Mouse (Mus musculus): ENCODE results near the gene Cachd1. TPM values are rescaled to one million over a fixed set of nuclear protein-coding genes. Genes with fewer than 3 reads are reported as not detected.
A peak's percentile ranks its signal among the peaks of the same experiment; 100 is the strongest.

Cachd1 gene
- polyA plus RNA-seq, 1 experiment from 2014 or later, result 28.5 TPM

GRCm38 (mm10) chr4:100758265-100758898 is 18.1 kb upstream of the Cachd1 start:
- H3K9me3 ChIP-seq (ENCODE audit: control insufficient read depth, low read length), result no peaks in the 10 kb centered on the region
- no peaks in the 10 kb centered on the region for H3K27me3 ChIP-seq (ENCODE audit: control insufficient read depth, insufficient read depth, low read length)
- no peak overlapping the region for H3K9ac ChIP-seq
- no peak for DNase-seq (ENCODE audit: low spot score)
- H3K4me1 ChIP-seq (replicated peaks; ENCODE audit: control insufficient read depth, insufficient read depth, low read length), result no peaks in the 10 kb centered on the region
- ATAC-seq (ENCODE audit: low FRiP score), result no peak
- H3K4me2 ChIP-seq (replicated peaks), result no peak overlapping the region
- no peak overlapping the region for H3K4me3 ChIP-seq (replicated peaks; ENCODE audit: low read length)
- H3K36me3 ChIP-seq (replicated peaks; ENCODE audit: control insufficient read depth, insufficient read depth), result no peaks in the 10 kb centered on the region
- no peak overlapping the region for H3K27ac ChIP-seq
- WGBS, result 74% methylated on average over 6 of the region's 6 CpGs

- Histone ChIP-seq H3K4me1 (replicated peaks; ENCODE audit: control insufficient read depth, insufficient read depth, low read length) (no peaks in the 10 kb centered on the region), H3K27ac (no peak overlapping the region), H3K4me2 (replicated peaks) (no peak overlapping the region), H3K9ac (no peak overlapping the region), H3K27me3 (ENCODE audit: control insufficient read depth, insufficient read depth, low read length) (no peaks in the 10 kb centered on the region), H3K4me3 (replicated peaks; ENCODE audit: low read length) (no peak overlapping the region), H3K36me3 (replicated peaks; ENCODE audit: control insufficient read depth, insufficient read depth) (no peaks in the 10 kb centered on the region), H3K9me3 (ENCODE audit: control insufficient read depth, low read length) (no peaks in the 10 kb centered on the region)
- DNase-seq (ENCODE audit: low spot score), result no peak
- no peak for ATAC-seq (ENCODE audit: low FRiP score)
- WGBS, result 79% methylated on average over 1 of the region's 1 CpGs
Measured at GRCm38 (mm10) chr4:100759603-100760002, 16.9 kb upstream of the Cachd1 start.

- no peaks in the 10 kb centered on the region for H3K4me1 ChIP-seq (replicated peaks; ENCODE audit: control insufficient read depth, insufficient read depth, low read length)
- ATAC-seq (ENCODE audit: low FRiP score), result no peak
- DNase-seq (ENCODE audit: low spot score), result no peak
- H3K9ac ChIP-seq, result no peak overlapping the region
- 91% methylated on average over 5 of the region's 5 CpGs for WGBS
- no peak overlapping the region for H3K27ac ChIP-seq
- no peaks in the 10 kb centered on the region for H3K27me3 ChIP-seq (ENCODE audit: control insufficient read depth, insufficient read depth, low read length)
- H3K36me3 ChIP-seq (replicated peaks; ENCODE audit: control insufficient read depth, insufficient read depth), result no peaks in the 10 kb centered on the region
- no peak overlapping the region for H3K4me3 ChIP-seq (replicated peaks; ENCODE audit: low read length)
- no peaks in the 10 kb centered on the region for H3K9me3 ChIP-seq (ENCODE audit: control insufficient read depth, low read length)
- H3K4me2 ChIP-seq (replicated peaks), result no peak overlapping the region
Measured at GRCm38 (mm10) chr4:100760416-100760815, 16.1 kb upstream of the Cachd1 start.

- H3K4me3 ChIP-seq (replicated peaks; ENCODE audit: low read length), result no peak overlapping the region
- H3K9ac ChIP-seq, result no peak overlapping the region
- no peaks in the 10 kb centered on the region for H3K27me3 ChIP-seq (ENCODE audit: control insufficient read depth, insufficient read depth, low read length)
- no peak overlapping the region for H3K27ac ChIP-seq
- no peak for ATAC-seq (ENCODE audit: low FRiP score)
- H3K36me3 ChIP-seq (replicated peaks; ENCODE audit: control insufficient read depth, insufficient read depth), result no peaks in the 10 kb centered on the region
- no peaks in the 10 kb centered on the region for H3K4me1 ChIP-seq (replicated peaks; ENCODE audit: control insufficient read depth, insufficient read depth, low read length)
- no peak for DNase-seq (ENCODE audit: low spot score)
- 60% methylated on average over 3 of the region's 3 CpGs for WGBS
- H3K9me3 ChIP-seq (ENCODE audit: control insufficient read depth, low read length), result no peaks in the 10 kb centered on the region
- no peak overlapping the region for H3K4me2 ChIP-seq (replicated peaks)
Measured at GRCm38 (mm10) chr4:100768606-100769005, 7.9 kb upstream of the Cachd1 start.

- H3K4me2 ChIP-seq (replicated peaks), result peak overlapping the region; percentile 70
- H3K27me3 ChIP-seq (ENCODE audit: control insufficient read depth, insufficient read depth, low read length), result no peaks in the 10 kb centered on the region
- H3K9me3 ChIP-seq (ENCODE audit: control insufficient read depth, low read length), result no peaks in the 10 kb centered on the region
- ATAC-seq (ENCODE audit: low FRiP score) (peak; percentile 32), DNase-seq (ENCODE audit: low spot score) (no peak)
- peak overlapping the region; percentile 94 for H3K9ac ChIP-seq
- peaks cover 30% of the 10 kb centered on the region for H3K4me1 ChIP-seq (replicated peaks; ENCODE audit: control insufficient read depth, insufficient read depth, low read length)
- no peaks in the 10 kb centered on the region for H3K36me3 ChIP-seq (replicated peaks; ENCODE audit: control insufficient read depth, insufficient read depth)
- H3K4me3 ChIP-seq (replicated peaks; ENCODE audit: low read length), result peak overlapping the region; percentile 91
- under 1% methylated on average over 56 of the region's 68 CpGs for WGBS
- H3K27ac ChIP-seq, result peak overlapping the region; percentile 88
Measured at GRCm38 (mm10) chr4:100776871-100777375, 448 bp downstream of the Cachd1 start.

GRCm38 (mm10) chr4:100777376-100778041 is 1.0 kb downstream of the Cachd1 start:
- peak; percentile 45 for DNase-seq (ENCODE audit: low spot score)
- WGBS, result under 1% methylated on average over 42 of the region's 42 CpGs
- peaks cover 30% of the 10 kb centered on the region for H3K4me1 ChIP-seq (replicated peaks; ENCODE audit: control insufficient read depth, insufficient read depth, low read length)
- H3K4me2 ChIP-seq (replicated peaks), result peak overlapping the region; percentile 70
- peak overlapping the region; percentile 94 for H3K9ac ChIP-seq
- peak overlapping the region; percentile 91 for H3K4me3 ChIP-seq (replicated peaks; ENCODE audit: low read length)
- H3K9me3 ChIP-seq (ENCODE audit: control insufficient read depth, low read length), result no peaks in the 10 kb centered on the region
- peak; percentile 34; the same call in 1 of the 2 replicates for ATAC-seq (ENCODE audit: low FRiP score)
- H3K27me3 ChIP-seq (ENCODE audit: control insufficient read depth, insufficient read depth, low read length), result no peaks in the 10 kb centered on the region
- H3K36me3 ChIP-seq (replicated peaks; ENCODE audit: control insufficient read depth, insufficient read depth), result no peaks in the 10 kb centered on the region
- peak overlapping the region; percentile 88 for H3K27ac ChIP-seq

GRCm38 (mm10) chr4:100778082-100778481 is 1.6 kb downstream of the Cachd1 start:
- Histone ChIP-seq H3K9me3 (ENCODE audit: control insufficient read depth, low read length) (no peaks in the 10 kb centered on the region), H3K36me3 (replicated peaks; ENCODE audit: control insufficient read depth, insufficient read depth) (no peaks in the 10 kb centered on the region), H3K9ac (peak overlapping the region; percentile 94), H3K27ac (peak overlapping the region; percentile 88), H3K27me3 (ENCODE audit: control insufficient read depth, insufficient read depth, low read length) (no peaks in the 10 kb centered on the region), H3K4me1 (replicated peaks; ENCODE audit: control insufficient read depth, insufficient read depth, low read length) (peaks cover 30% of the 10 kb centered on the region), H3K4me3 (replicated peaks; ENCODE audit: low read length) (peak overlapping the region; percentile 91), H3K4me2 (replicated peaks) (peak overlapping the region; percentile 70)
- under 1% methylated on average over 16 of the region's 16 CpGs for WGBS
- ATAC-seq (ENCODE audit: low FRiP score) (no peak), DNase-seq (ENCODE audit: low spot score) (peak; percentile 60)

- Histone ChIP-seq H3K9ac (peak overlapping the region; percentile 94), H3K27ac (0 out of 2 replicates have a peak overlapping the region, but pooled peaks have one; percentile 88), H3K36me3 (replicated peaks; ENCODE audit: control insufficient read depth, insufficient read depth) (no peaks in the 10 kb centered on the region), H3K4me1 (replicated peaks; ENCODE audit: control insufficient read depth, insufficient read depth, low read length) (peaks cover 30% of the 10 kb centered on the region), H3K4me2 (replicated peaks) (peak overlapping the region; percentile 70), H3K27me3 (ENCODE audit: control insufficient read depth, insufficient read depth, low read length) (no peaks in the 10 kb centered on the region), H3K9me3 (ENCODE audit: control insufficient read depth, low read length) (no peaks in the 10 kb centered on the region), H3K4me3 (replicated peaks; ENCODE audit: low read length) (peak overlapping the region; percentile 91)
- DNase-seq (ENCODE audit: low spot score) (no peak), ATAC-seq (ENCODE audit: low FRiP score) (no peak)
- WGBS, result 5% methylated on average over 4 of the region's 4 CpGs
Measured at GRCm38 (mm10) chr4:100779023-100779422, 2.5 kb downstream of the Cachd1 start.

GRCm38 (mm10) chr4:100779695-100780094 is 3.2 kb downstream of the Cachd1 start:
- WGBS, result 8% methylated on average over 5 of the region's 5 CpGs
- no peaks in the 10 kb centered on the region for H3K27me3 ChIP-seq (ENCODE audit: control insufficient read depth, insufficient read depth, low read length)
- ATAC-seq (ENCODE audit: low FRiP score), result no peak
- H3K36me3 ChIP-seq (replicated peaks; ENCODE audit: control insufficient read depth, insufficient read depth), result no peaks in the 10 kb centered on the region
- peak overlapping the region; percentile 94 for H3K9ac ChIP-seq
- peaks cover 30% of the 10 kb centered on the region for H3K4me1 ChIP-seq (replicated peaks; ENCODE audit: control insufficient read depth, insufficient read depth, low read length)
- peak; percentile 50 for DNase-seq (ENCODE audit: low spot score)
- H3K4me3 ChIP-seq (replicated peaks; ENCODE audit: low read length), result peak overlapping the region; percentile 91
- peak overlapping the region; percentile 70 for H3K4me2 ChIP-seq (replicated peaks)
- no peaks in the 10 kb centered on the region for H3K9me3 ChIP-seq (ENCODE audit: control insufficient read depth, low read length)
- 0 out of 2 replicates have a peak overlapping the region, but pooled peaks have one; percentile 10 for H3K27ac ChIP-seq

Measured in hindbrain, embryonic 14.5 days (tissue).